Mouse (Mus musculus) liver, embryonic 16.5 days (tissue): ENCODE measurements around the gene E4f1. TPM values are rescaled to one million over a fixed set of nuclear protein-coding genes. Genes with fewer than 3 reads are reported as not detected.

Experiments
- ATAC-seq: fragments of 200-750 bp; cut with Nextera tagmentation; 2 replicates; pipeline ENCODE4 v1.8.0; 2017; ENCODE audit warnings: low read depth, mild to moderate bottlenecking, moderate number of reproducible peaks, moderate library complexity
- H3K27ac ChIP-seq: fragments of 300-500 bp; sonication (generic); 2 replicates; pipeline ENCODE4 v1.5.1; 2014; ENCODE audit warnings: mild to moderate bottlenecking, low read length
- H3K27me3 ChIP-seq: fragments of 300-500 bp; sonication (generic); 2 replicates; pipeline ENCODE4 v1.6.1; 2014; ENCODE audit warnings: low read depth, low read length, mixed read lengths; ENCODE audit not compliant: control insufficient read depth, insufficient read depth
- H3K36me3 ChIP-seq: fragments of 300-500 bp; sonication (generic); 2 replicates; pipeline ENCODE4 v1.6.1; 2014; ENCODE audit warnings: mild to moderate bottlenecking; ENCODE audit not compliant: control insufficient read depth, insufficient read depth
- H3K4me1 ChIP-seq: fragments of 300-500 bp; sonication (generic); 2 replicates; pipeline ENCODE4 v1.6.1; 2014; ENCODE audit warnings: low read depth, low read length, mixed read lengths; ENCODE audit not compliant: control insufficient read depth
- H3K4me2 ChIP-seq: fragments of 300-500 bp; sonication (generic); 2 replicates; pipeline ENCODE4 v1.6.1; 2014; ENCODE audit warnings: low read depth, low read length, mixed read lengths
- H3K4me3 ChIP-seq: fragments of 300-500 bp; sonication (generic); 2 replicates; pipeline ENCODE4 v1.5.1; 2014; ENCODE audit warnings: low read depth, mild to moderate bottlenecking, low read length
- H3K9ac ChIP-seq: fragments of 300-500 bp; sonication (generic); 2 replicates; pipeline ENCODE4 v1.6.1; 2014; ENCODE audit warnings: low read depth, low read length
- H3K9me3 ChIP-seq: fragments of 300-500 bp; sonication (generic); replicated peaks from 2 replicates; pipeline ENCODE4 v1.6.1; 2016; ENCODE audit warnings: low read length; ENCODE audit not compliant: control insufficient read depth
- WGBS: fragments of 180-500 bp; shearing (Covaris S2); extraction: QIAGEN DNeasy Blood & Tissue Kit; methylation state at CpG from one replicate; pipeline ENCODE4 v1.1.7; 2014; ENCODE audit not compliant: insufficient replicate concordance; 5-methylcytosine and 5-hydroxymethylcytosine counted together
- polyA plus RNA-seq: library from polyadenylated mRNA; unstranded; fragments of >200 nt; fragmentation: Nextera tagmentation; extraction: Ambion mirVana; gene quantifications from 2 replicates; pipeline ENCODE4 v1.2.1, GENCODE M21; 2015

E4f1 gene
- polyA plus RNA-seq, 1 experiment from 2014 or later: 12.3 TPM

- no peak for ATAC-seq
- no peaks in the 10 kb centered on the region for H3K9me3 ChIP-seq
- 88% methylated on average over 10 of the region's 10 CpGs for WGBS
- no peak overlapping the region for H3K4me3 ChIP-seq
- H3K4me1 ChIP-seq: peaks cover 3% of the 10 kb centered on the region; the same call in 1 of the 2 replicates
- no peak overlapping the region for H3K9ac ChIP-seq
- no peak overlapping the region for H3K27ac ChIP-seq
- H3K4me2 ChIP-seq: no peak overlapping the region
- H3K36me3 ChIP-seq: no peaks in the 10 kb centered on the region; the same call in 1 of the 2 replicates
- no peaks in the 10 kb centered on the region for H3K27me3 ChIP-seq
Measured at GRCm38 (mm10) chr17:24504085-24504484, 34.0 kb upstream of the E4f1 start.

DNA sequence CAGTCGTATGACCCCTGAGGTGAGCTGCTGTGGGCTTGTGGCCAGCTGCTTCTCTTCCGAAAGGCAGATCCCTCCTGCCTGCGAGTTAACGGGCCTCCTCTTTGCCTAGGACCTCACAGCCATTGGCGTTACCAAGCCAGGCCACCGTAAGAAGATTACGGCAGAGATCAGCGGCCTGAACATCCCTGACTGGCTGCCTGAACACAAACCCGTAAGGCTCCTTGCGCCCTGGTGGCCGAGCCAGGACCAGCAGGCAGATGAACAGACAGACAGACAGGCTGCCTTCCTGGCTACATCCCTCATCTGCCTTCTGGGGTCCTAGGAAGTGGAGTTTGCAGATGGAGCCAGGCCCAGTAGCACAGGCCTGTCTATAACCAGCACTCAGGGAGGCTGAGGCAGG lies 32.1 kb upstream of the E4f1 start:
- Histone ChIP-seq H3K4me2 (no peak overlapping the region), H3K9ac (no peak overlapping the region), H3K27me3 (no peaks in the 10 kb centered on the region), H3K4me3 (no peak overlapping the region), H3K9me3 (no peaks in the 10 kb centered on the region), H3K4me1 (peaks cover 1% of the 10 kb centered on the region; the same call in 1 of the 2 replicates), H3K36me3 (no peaks in the 10 kb centered on the region), H3K27ac (no peak overlapping the region)
- no peak for ATAC-seq
- 38% methylated on average over 11 of the region's 11 CpGs for WGBS

DNA sequence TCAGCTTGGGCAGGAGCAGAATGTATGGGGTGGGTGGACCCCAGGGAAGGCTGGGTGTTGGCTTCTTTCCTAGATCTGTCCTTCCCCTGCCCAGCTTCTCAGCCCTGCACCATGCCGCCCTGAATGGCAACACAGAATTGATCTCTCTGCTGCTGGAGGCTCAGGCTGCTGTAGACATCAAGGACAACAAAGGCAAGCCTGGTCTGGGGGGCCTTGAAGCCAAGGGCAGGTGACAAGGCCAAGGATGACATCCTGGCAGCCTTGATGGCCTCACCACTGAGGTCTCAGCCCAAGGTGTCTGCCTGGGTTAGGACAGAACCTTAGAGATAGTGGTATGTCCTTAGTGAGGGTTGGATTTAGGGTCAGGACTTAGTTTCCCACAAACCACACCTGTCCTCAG lies 25.9 kb upstream of the E4f1 start:
- ATAC-seq: no peak
- no peak overlapping the region for H3K4me2 ChIP-seq
- WGBS: 71% methylated on average over 1 of the region's 1 CpGs
- H3K36me3 ChIP-seq: no peaks in the 10 kb centered on the region
- H3K27ac ChIP-seq: no peak overlapping the region
- H3K4me1 ChIP-seq: no peaks in the 10 kb centered on the region
- no peak overlapping the region for H3K9ac ChIP-seq
- no peaks in the 10 kb centered on the region; the same call in 1 of the 2 replicates for H3K27me3 ChIP-seq
- no peak overlapping the region for H3K4me3 ChIP-seq
- no peaks in the 10 kb centered on the region for H3K9me3 ChIP-seq

DNA sequence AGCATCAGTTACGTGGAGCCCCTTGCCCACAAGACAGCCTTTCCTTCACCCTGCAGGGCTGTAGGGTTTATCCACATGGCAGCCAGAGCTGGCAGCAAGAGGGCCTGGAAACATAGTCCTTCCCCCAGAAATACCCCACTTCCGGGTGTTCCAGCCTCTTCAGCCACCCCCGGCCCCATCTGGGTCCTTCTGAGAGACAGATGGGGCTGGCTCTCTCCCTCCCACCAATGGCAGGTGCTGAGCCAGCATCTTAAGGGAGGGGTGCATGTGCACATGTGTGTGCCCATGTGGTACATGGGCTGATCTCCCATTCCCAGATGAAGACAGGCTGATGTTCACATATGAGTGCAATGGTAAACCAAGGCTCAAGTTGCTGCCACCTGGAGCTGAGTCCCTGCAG lies 25.3 kb upstream of the E4f1 start:
- no peaks in the 10 kb centered on the region for H3K36me3 ChIP-seq

DNA sequence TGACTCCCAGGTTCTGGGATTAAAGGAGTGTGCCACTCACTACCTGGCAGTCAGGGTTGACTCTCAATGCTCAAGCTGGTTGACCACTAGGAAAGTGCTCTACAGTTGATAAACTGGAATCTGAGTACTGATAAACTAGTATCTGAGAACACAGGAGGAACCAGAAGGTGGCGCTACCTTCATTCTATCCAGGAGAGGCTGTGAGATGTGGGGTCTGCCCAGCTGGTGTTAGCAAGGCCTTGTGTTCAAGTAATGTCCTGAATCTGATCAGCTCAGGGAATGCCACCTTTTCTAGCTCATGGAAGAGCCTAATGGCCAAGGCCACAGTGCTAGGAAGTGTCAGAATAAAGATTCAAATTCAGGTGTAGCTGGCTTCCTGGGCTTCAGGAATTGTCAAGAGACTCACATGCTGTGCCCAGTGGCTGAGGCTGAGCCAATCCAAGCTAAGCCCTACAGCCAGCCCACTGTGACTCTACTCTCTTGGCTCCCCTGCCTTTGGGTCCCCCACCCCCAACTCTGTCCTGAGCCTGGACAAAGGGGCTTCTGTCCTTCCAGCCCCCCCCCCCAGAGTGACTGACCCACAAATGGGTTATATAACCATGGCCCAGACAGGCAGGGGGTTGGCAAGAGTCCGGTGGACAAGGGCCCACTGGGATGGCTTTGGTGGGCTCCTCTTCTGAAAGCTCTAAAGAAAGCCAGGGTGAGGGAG lies 24.7 kb upstream of the E4f1 start:
- H3K36me3 ChIP-seq: no peaks in the 10 kb centered on the region
- no peak for ATAC-seq
- peaks cover 12% of the 10 kb centered on the region for H3K27me3 ChIP-seq
- no peak overlapping the region for H3K9ac ChIP-seq
- no peak overlapping the region for H3K27ac ChIP-seq
- no peak overlapping the region for H3K4me2 ChIP-seq
- 37% methylated on average over 2 of the region's 2 CpGs for WGBS
- no peak overlapping the region for H3K4me3 ChIP-seq
- H3K4me1 ChIP-seq: no peaks in the 10 kb centered on the region
- no peaks in the 10 kb centered on the region for H3K9me3 ChIP-seq

More for the DNA sequence above, 25.3 kb upstream of the E4f1 start:
- no peak overlapping the region for H3K27ac ChIP-seq
- WGBS: 55% methylated on average over 3 of the region's 3 CpGs
- H3K4me1 ChIP-seq: no peaks in the 10 kb centered on the region
- no peak overlapping the region for H3K4me3 ChIP-seq
- no peak overlapping the region for H3K4me2 ChIP-seq
- no peak overlapping the region for H3K9ac ChIP-seq
- H3K9me3 ChIP-seq: no peaks in the 10 kb centered on the region
- peaks cover 5% of the 10 kb centered on the region for H3K27me3 ChIP-seq
- no peak for ATAC-seq

- no peaks in the 10 kb centered on the region for H3K36me3 ChIP-seq
- no peak overlapping the region for H3K4me3 ChIP-seq
- peaks cover 5% of the 10 kb centered on the region for H3K4me1 ChIP-seq
- no peaks in the 10 kb centered on the region for H3K9me3 ChIP-seq
- H3K27me3 ChIP-seq: peaks cover 47% of the 10 kb centered on the region
- no peak overlapping the region for H3K9ac ChIP-seq
- no peak overlapping the region for H3K27ac ChIP-seq
- 66% methylated on average over 4 of the region's 4 CpGs for whole genome bisulfite sequencing
- no peak for ATAC-seq
- H3K4me2 ChIP-seq: no peak overlapping the region
Measured at GRCm38 (mm10) chr17:24490399-24490798, 20.3 kb upstream of the E4f1 start.

DNA sequence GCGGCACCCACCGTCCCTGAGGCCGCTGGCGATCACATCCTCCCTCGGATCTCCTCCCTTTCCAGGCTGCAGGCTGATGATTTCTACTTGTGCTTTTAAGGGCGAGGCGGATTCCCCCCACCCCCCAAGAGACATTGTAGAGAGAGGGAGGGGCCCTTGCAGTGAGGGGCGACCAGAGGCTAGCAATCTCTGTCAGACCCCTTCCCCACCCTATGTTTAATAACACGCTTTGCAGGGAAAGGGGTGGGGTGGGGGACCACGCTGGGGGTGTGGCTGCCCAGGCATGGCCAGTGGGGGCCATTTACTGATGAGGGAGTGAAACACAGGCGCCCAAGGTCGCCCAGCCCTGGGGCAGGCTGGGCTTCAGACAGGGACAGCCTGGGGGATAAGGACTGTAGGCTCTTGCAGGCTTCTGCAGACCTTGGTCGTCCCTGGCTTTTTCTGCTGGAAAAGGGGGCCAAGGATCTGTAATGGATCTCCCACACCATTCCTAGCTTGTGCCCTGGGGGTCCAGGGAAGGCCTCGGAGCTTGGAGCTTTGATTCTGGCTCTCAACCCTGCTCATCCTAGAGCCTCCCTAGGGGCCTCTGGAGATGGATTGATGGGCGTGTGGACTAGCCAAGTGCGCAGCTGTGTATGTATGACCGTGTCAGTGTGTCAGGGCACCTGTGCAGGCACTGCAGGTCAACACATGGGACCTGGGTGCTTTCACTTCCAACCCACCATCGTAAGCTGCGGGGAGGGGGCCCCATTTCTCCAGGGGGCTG lies 19.3 kb upstream of the E4f1 start:
- WGBS: 24% methylated on average over 19 of the region's 19 CpGs
- Histone ChIP-seq H3K9me3 (no peaks in the 10 kb centered on the region), H3K4me3 (peak overlapping the region; percentile 57), H3K9ac (no peak overlapping the region), H3K4me2 (peak overlapping the region; percentile 74), H3K36me3 (no peaks in the 10 kb centered on the region), H3K27me3 (peaks cover 47% of the 10 kb centered on the region), H3K27ac (no peak overlapping the region), H3K4me1 (peaks cover 5% of the 10 kb centered on the region)
- ATAC-seq: no peak

- Histone ChIP-seq H3K4me3 (peak overlapping the region; percentile 57), H3K4me1 (peaks cover 5% of the 10 kb centered on the region), H3K27ac (no peak overlapping the region), H3K36me3 (no peaks in the 10 kb centered on the region), H3K9me3 (no peaks in the 10 kb centered on the region), H3K27me3 (peaks cover 47% of the 10 kb centered on the region), H3K9ac (peak overlapping the region; percentile 26; the same call in 1 of the 2 replicates), H3K4me2 (peak overlapping the region; percentile 74)
- ATAC-seq: no peak
- under 1% methylated on average over 56 of the region's 81 CpGs for WGBS
Measured at GRCm38 (mm10) chr17:24488662-24489264, 18.6 kb upstream of the E4f1 start.
